Mouse (Mus musculus) central nervous system, embryonic 11.5 days (tissue): ENCODE measurements around the gene Lama2. TPM values are rescaled to one million over a fixed set of nuclear protein-coding genes. Genes with fewer than 3 reads are reported as not detected.

Source experiments
- polyA plus RNA-seq: library from polyadenylated mRNA; depleted of rRNA; stranded (reverse); fragments of >200 nt; gene quantifications from 2 replicates; pipeline ENCODE4 v1.2.3, GENCODE M21; 2012; rRNA removed

Gene Lama2
- 6.5 and 8.8 TPM in 2 replicates for polyA plus RNA-seq

DNA sequence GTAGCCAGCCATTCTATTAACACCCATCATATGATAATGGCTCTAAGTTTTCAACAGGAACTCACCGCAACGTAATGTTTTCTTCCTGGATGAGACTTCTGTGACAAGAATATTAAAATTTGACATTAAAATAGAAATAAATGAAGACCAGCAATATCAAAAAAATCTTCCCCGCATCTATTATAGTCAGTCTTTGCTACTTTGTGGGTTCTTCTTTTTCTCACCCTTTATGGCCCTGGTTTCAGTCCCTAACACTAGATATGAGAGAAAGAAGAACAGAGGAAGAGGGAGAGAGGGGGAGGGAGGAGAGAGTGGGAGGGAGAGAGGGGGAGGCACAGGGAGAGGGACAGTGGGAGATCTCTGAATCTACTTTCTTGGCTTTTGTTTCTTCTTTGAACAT, at the start of gene Lama2:
Gene Lama2 (minus strand): TSS at position 101 of the 400 bp plus-strand sequence.

